Mouse (Mus musculus) gastrocnemius, postnatal 4 days (tissue): ENCODE data around the gene Gdpd2. TPM values are rescaled to one million over a fixed set of nuclear protein-coding genes. Genes with fewer than 3 reads are reported as not detected.

Source experiments
- DNase-seq, 2 experiments: peaks; one replicate each; pipeline ENCODE4 v3.0.0; 2021 to 2022; ENCODE audit warnings: low spot score in 2 of 2, mixed read lengths in 2 of 2
- long read RNA-seq, 2 experiments: library from polyadenylated mRNA; stranded (forward); transcript quantifications; one replicate each; pipeline ENCODE4 v2.0.0; 2021
- total RNA-seq, 2 experiments: library from RNA; stranded (reverse); gene quantifications; 2 replicates each; pipeline ENCODE4 v1.2.3; 2021

Gene Gdpd2
- total RNA-seq: 1 to 10 TPM; 1.6 to 1.8 TPM
- long read RNA-seq, experiment 1, partial matches to known transcripts: 0 of 4 reads
- long read RNA-seq, experiment 1, other reads (novel, unspliced or antisense): 3 of 4 reads
- long read RNA-seq, experiment 2, partial matches to known transcripts: 0 of 3 reads
- long read RNA-seq, experiment 2, other reads (novel, unspliced or antisense): 1 of 3 reads

- peak in 1 of 2 experiments; percentile 8 for DNase-seq
Observed at GRCm38 (mm10) chrX:100729665-100730188, at the start of gene Gdpd2. Gdpd2 (plus strand) TSS chrX:100729873.

GRCm38 (mm10) chrX:100686527-100686926 is 43.1 kb upstream of the Gdpd2 start:
- no peak for DNase-seq

- DNase-seq: no peak
Observed at GRCm38 (mm10) chrX:100687360-100688032, 42.2 kb upstream of the Gdpd2 start.

- DNase-seq: no peak
Observed at GRCm38 (mm10) chrX:100688033-100688370, 41.7 kb upstream of the Gdpd2 start.

- DNase-seq: no peak
Observed at GRCm38 (mm10) chrX:100696776-100697175, 32.9 kb upstream of the Gdpd2 start.

- no peak for DNase-seq
Observed at GRCm38 (mm10) chrX:100708032-100708431, 21.6 kb upstream of the Gdpd2 start.

- no peak for DNase-seq
Observed at GRCm38 (mm10) chrX:100716173-100716572, 13.5 kb upstream of the Gdpd2 start.

- peak in 1 of 2 experiments; percentile 25 for DNase-seq
Observed at GRCm38 (mm10) chrX:100728947-100729346, 726 bp upstream of the Gdpd2 start.

- no peak for DNase-seq
Observed at GRCm38 (mm10) chrX:100730266-100730665, 593 bp downstream of the Gdpd2 start.

GRCm38 (mm10) chrX:100734359-100734758 is 4.7 kb downstream of the Gdpd2 start:
- DNase-seq: no peak

- peak; percentile 33 to 47 for DNase-seq
Observed at GRCm38 (mm10) chrX:100738918-100739317, 9.2 kb downstream of the Gdpd2 start.

GRCm38 (mm10) chrX:100739443-100739842 is 9.8 kb downstream of the Gdpd2 start:
- DNase-seq: no peak

- no peak for DNase-seq
Observed at GRCm38 (mm10) chrX:100740785-100741184, 11.1 kb downstream of the Gdpd2 start.

- DNase-seq: peak; percentile 29 to 31
Observed at GRCm38 (mm10) chrX:100741940-100742339, 12.3 kb downstream of the Gdpd2 start.

- no peak for DNase-seq
Observed at GRCm38 (mm10) chrX:100765855-100766254, 36.2 kb downstream of the Gdpd2 start.

GRCm38 (mm10) chrX:100767181-100767884 is 37.7 kb downstream of the Gdpd2 start, which contains the start of gene Dlg3:
Dlg3 (plus strand) TSS chrX:100767722.
- no peak for DNase-seq

- DNase-seq: no peak
Observed at GRCm38 (mm10) chrX:100767885-100768626, 38.4 kb downstream of the Gdpd2 start.

- no peak for DNase-seq
Observed at GRCm38 (mm10) chrX:100769281-100769680, 39.6 kb downstream of the Gdpd2 start.

- DNase-seq: peak; percentile 35 to 53
Observed at GRCm38 (mm10) chrX:100774341-100774811, 44.7 kb downstream of the Gdpd2 start.

GRCm38 (mm10) chrX:100775405-100775804 is 45.7 kb downstream of the Gdpd2 start:
- DNase-seq: no peak

- DNase-seq: peak in 1 of 2 experiments; percentile 42
Observed at GRCm38 (mm10) chrX:100776494-100776893, 46.8 kb downstream of the Gdpd2 start.
